Mouse (Mus musculus) A20 (cell line): Measurements from ENCODE around the gene Pik3r1.
A peak's percentile ranks its signal among the peaks of the same experiment; 100 is the strongest.

Experiments
- DNase-seq: peaks from one replicate; pipeline ENCODE4 v3.0.0-alpha.2; 2011; ENCODE audit warnings: low read depth, low spot score

Gene Pik3r1

DNA sequence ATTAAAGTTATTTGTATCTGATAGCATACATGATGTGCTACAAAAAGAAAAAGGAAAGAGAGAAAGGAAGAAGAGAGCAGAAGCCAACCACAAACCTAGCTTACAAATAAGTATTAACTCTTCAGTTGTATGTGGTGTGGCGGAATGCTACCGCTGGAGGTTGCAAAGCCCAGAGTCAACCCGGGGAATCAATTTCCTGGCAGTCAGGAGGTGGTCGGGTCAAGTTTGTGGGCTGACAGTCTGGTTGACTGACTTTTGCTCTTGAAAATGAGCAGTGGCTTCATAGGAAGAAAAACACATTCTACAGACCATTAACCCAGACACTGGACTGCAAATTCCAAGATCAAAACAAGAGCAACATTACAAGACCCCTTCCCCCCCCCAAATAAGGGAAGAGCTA lies 85.6 kb downstream of the Pik3r1 start:
- DNase-seq, result no peak

DNA sequence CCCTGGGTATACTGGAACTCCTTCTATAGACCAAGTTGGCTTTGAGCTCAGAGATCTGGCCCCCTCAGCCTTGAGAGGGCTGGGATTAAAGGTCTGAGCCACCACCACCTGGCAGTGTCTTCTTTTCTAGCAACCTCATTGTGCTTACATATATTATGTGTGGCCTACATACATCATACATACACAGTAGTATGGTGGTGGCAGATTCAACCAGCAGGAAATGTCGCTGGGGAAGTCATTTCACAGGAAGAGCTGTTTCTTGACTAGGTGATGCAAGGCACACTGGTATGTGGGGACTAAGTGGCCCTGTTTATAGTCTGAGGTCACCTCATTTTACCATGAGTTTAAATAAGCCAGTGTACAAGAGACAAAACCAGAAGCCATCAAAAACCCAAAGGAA lies 87.9 kb downstream of the Pik3r1 start:
- no peak for DNase-seq

DNA sequence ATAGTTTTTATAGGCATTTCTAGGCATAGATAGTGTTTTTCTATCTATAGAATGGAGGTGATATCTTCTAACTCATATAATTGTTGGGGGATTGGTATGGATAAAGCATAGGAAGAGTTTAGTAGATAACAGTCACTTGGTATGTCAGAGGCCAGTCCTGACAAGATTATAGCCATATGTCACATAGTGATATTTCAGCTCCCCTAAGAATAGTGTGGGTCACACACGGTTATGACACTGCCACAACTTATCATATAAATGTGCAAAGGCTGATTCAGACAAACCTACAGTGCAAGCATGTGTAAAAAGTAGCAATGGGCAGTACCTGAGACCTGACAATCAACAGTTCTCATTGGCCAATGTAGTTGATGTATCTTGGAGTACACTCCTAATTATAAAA lies 89.0 kb downstream of the Pik3r1 start:
- no peak for DNase-seq

- no peak for DNase-seq
Measured at GRCm38 (mm10) chr13:101678036-101678435, 90.0 kb downstream of the Pik3r1 start.

DNA sequence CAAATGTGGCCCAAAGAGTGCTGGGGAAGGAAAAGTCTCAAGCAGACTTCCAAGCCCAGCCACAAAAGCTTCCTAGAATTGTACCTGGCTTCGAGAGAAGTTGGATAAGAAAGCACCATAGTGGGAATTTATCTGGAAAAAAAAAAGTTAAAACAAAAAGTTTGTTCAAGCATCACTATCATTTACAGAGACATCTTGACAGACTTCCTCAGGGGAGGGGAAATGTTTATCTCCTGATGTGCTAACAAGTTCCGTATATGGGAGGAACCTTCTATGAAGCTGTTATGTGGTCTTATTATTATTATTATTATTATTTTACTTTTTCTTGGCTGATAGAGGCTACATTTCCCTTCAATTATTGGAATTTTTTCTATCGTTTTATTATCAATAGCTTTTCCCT lies 94.1 kb downstream of the Pik3r1 start:
- DNase-seq, result no peak

- DNase-seq, result peak; percentile 75
Measured at GRCm38 (mm10) chr13:101668859-101669258, 99.2 kb downstream of the Pik3r1 start.

- DNase-seq, result no peak
Measured at GRCm38 (mm10) chr13:101664010-101664409, 104.0 kb downstream of the Pik3r1 start.

DNA sequence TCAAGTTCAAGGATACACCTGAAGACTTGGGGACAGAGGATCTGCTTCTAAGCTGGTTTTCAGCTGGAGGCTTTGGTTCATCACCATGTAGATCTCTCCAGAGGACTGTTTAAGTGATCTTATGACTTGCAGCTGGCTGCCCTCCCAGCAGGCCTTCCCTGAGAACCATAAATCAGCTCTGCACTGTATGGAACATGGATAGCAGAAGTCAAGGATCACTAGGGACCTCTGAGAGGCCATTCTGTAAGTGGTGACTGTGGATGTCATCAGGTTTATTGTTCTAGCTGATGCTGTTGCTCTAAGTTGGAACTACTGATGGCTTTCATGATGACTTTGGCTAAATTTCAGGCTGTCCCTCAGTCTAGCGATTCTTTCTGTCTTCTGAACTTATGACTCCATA lies 105.1 kb downstream of the Pik3r1 start:
- no peak for DNase-seq

GRCm38 (mm10) chr13:101661567-101661966 lies 106.5 kb downstream of the Pik3r1 start:
- no peak for DNase-seq

- DNase-seq, result no peak
Measured at GRCm38 (mm10) chr13:101660187-101660586, 107.8 kb downstream of the Pik3r1 start.

DNA sequence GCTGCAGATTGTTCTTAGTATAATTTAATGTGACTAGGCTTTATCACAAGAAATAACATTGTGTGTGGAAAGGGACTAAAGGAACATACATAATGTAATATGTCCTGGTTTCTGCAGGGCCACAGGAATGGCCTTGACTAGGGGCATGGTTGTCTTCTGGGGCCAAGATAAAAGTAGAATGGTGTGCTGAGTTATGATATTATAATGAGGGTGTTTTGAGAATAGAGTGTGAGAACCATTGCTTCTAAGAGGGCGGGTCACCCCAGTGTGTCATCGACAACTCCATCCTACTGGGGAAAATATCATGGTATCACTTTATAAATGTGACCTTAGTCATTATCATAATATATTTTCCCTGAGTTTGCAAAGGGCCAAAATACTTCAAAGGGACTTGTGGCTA lies 115.9 kb downstream of the Pik3r1 start:
- DNase-seq, result no peak

DNA sequence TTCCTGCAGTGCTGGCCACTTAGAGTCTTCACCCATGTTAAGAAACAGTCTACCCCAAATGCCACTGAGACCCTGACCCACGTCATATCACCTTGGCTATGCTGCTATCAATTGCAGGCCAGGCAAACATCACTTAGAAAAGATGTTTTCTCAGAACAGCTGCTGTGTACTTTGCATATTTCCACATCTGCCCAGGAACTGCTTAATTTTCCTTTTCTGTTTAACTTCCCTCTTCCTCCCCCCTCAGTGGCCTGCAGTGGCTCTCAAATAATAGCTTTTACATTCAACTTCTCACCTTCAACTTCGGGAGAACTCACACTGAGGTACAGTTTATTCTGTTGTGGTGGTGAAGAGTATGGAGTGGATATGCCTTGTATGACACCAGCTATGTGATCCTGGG lies 126.4 kb downstream of the Pik3r1 start:
- no peak for DNase-seq

GRCm38 (mm10) chr13:101635837-101636236 lies 132.2 kb downstream of the Pik3r1 start:
- no peak for DNase-seq

GRCm38 (mm10) chr13:101634420-101634819 lies 133.6 kb downstream of the Pik3r1 start:
- DNase-seq, result no peak

GRCm38 (mm10) chr13:101633620-101634019 lies 134.4 kb downstream of the Pik3r1 start:
- no peak for DNase-seq

DNA sequence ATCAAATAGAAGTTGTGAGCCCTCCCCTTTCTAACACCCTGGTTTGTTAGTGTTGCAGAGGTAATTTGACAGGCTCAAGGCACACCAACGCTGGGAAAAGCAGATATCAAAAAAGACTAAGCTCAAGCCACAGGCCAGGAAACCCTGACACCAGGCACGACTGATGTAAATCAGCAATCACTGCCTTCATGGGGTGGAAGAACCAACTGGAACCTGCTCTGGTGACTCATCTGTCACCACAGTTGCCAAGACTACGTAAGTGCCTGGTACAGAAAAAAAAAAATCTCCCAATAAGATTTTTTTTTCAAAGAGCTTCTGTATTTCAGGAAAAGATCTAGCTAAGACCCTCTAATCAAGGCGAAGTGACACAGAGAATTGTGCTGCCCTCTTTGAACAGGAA lies 135.2 kb downstream of the Pik3r1 start:
- DNase-seq, result no peak

DNA sequence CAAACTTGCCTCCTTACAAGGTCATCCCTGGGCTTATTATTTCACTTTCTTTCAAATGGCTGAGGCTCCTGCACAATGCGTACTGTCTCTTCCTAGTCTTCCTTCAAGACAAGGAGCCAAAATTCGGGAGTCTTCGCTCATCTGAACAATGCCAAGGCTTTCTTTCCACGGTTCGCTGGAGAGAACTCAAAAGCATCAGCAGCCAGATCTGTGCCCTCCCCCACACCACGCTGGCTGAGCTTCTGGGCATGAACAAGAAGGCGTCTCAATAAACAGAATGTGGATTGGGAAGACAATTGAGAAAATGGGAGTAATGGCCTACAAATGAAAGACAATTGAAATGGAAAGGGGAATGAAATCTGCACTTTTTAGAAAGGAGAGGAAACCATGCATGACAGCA lies 136.5 kb downstream of the Pik3r1 start:
- DNase-seq, result no peak
